Mouse (Mus musculus): ENCODE results near the gene Ccdc149. TPM values are rescaled to one million over a fixed set of nuclear protein-coding genes. Genes with fewer than 3 reads are reported as not detected.

The Ccdc149 gene
- polyA plus RNA-seq (2015; fragmentation: Nextera tagmentation; extraction: Ambion mirVana): 1.7 TPM in 2 replicates

GRCm38 (mm10) chr5:52470991-52471801, at the start of gene Ccdc149:
Ccdc149 (minus strand) TSS chr5:52471521.

DNA sequence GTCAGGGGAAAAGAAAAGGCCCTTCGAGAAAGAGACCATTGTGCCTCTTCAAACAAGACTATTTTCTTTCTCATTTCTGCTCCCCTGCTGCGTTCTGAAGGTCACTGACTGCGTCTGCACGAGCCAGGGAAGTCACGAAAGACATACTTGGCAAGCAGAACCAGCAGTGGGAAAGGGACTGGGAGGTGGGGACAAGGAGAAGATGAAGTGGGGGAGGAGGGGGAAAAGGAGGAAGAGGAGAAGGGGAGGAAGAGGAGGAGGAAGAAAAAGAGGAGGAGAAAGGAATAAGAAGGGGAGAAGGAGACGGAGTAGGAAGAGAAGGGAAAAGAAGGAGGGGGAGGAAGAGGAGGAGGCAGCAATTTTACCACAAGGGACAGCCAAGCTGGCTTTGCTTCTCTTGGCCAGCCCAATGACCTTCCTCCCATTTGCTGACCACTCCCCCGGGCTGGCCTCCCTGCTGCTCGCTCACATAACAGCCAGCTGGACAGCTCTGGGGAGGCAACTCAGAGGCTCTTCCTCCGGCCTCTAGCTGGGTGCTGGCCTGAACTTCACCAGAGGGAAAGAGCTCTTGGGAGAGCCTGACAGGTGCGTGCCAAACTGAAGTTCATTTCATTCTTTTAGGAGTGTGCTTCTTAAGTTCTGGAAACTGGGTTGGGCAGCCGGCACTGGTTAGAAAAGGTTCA, 107.7 kb downstream of the Ccdc149 start, which contains the start of gene Sod3:
Gene Sod3 (plus strand): TSS at position 324 of the 683 bp plus-strand sequence.

Other genes with a start within 250 kb of the Ccdc149 start
- gene Sod3, start 107.7 kb downstream of the Ccdc149 start, polyA plus RNA-seq (2015; fragmentation: Nextera tagmentation; extraction: Ambion mirVana): 7.3 and 7.4 TPM in 2 replicates
- 0.88 and 0.99 TPM in 2 replicates for gene Lgi2, start 94.9 kb upstream of the Ccdc149 start, polyA plus RNA-seq (2015; fragmentation: Nextera tagmentation; extraction: Ambion mirVana)
- gene Sepsecs, start 198.2 kb upstream of the Ccdc149 start, polyA plus RNA-seq (2015; fragmentation: Nextera tagmentation; extraction: Ambion mirVana): 4.2 and 5.1 TPM in 2 replicates

Measured in urinary bladder, postnatal 0 days (tissue).